Comparison of ENCODE assay signal across 10 mouse cellular contexts in genomic region chr11:99364412-99364811, GRCm38 (mm10). TPM values are rescaled to one million over a fixed set of nuclear protein-coding genes. Genes with fewer than 3 reads are reported as not detected.
DNase-seq lines count a peak whose midpoint lies in the region; ATAC-seq and TF ChIP-seq lines count a peak whose summit lies in the region.
"Had no signal": no experiment of that assay in that cellular context is flagged by ENCODE, and none has a peak within 500 bp of the region (broad histone marks: within the 10 kb centered on the region; RNA-seq: fewer than 3 reads in every experiment).

No protein-coding gene starts in this region.

- TF ChIP-seq CTCF in heart, postnatal 0 days (IDR thresholded peaks at IDR 0.05; ENCODE audit: low read depth), result peak; percentile 63

- no peaks in the 10 kb centered on the region for H3K4me1 ChIP-seq in heart, postnatal 0 days (ENCODE audit: control insufficient read depth, insufficient read depth)
- H3K4me1 ChIP-seq in heart, embryonic 12.5 days (replicated peaks), result no peaks in the 10 kb centered on the region

- H3K9ac ChIP-seq in heart, postnatal 0 days (replicated peaks; ENCODE audit: low read depth, low read length), result no peak overlapping the region
- no peak overlapping the region for H3K9ac ChIP-seq in heart, embryonic 12.5 days

- H3K27ac ChIP-seq in heart, postnatal 0 days (ENCODE audit: low read depth), result no peak overlapping the region
- H3K27ac ChIP-seq in heart, embryonic 12.5 days (ENCODE audit: poor library complexity, severe bottlenecking), result no peak overlapping the region

- no peaks in the 10 kb centered on the region for H3K36me3 ChIP-seq in heart, postnatal 0 days (replicated peaks; ENCODE audit: control insufficient read depth, insufficient read depth, low read length)
- no peaks in the 10 kb centered on the region for H3K36me3 ChIP-seq in heart, embryonic 12.5 days

- no peaks in the 10 kb centered on the region for H3K27me3 ChIP-seq in heart, postnatal 0 days (ENCODE audit: control insufficient read depth, insufficient read depth, low read length)
- peaks cover 12% of the 10 kb centered on the region for H3K27me3 ChIP-seq in heart, embryonic 12.5 days (replicated peaks)

- ATAC-seq in heart, postnatal 0 days (ENCODE audit: insufficient read depth, low read depth), result no peak
- ATAC-seq in heart, embryonic 12.5 days (ENCODE audit: insufficient number of reproducible peaks, low FRiP score), result no peak

- WGBS in heart, postnatal 0 days, result 24% methylated on average over 9 of the region's 9 CpGs
- WGBS in heart, embryonic 12.5 days, result 22% methylated on average over 9 of the region's 9 CpGs

- no peaks in the 10 kb centered on the region for H3K9me3 ChIP-seq in heart, postnatal 0 days (replicated peaks; ENCODE audit: control insufficient read depth, low read length)
- no peaks in the 10 kb centered on the region for H3K9me3 ChIP-seq in heart, embryonic 12.5 days (replicated peaks)

- DNase-seq in heart, postnatal 0 days (ENCODE audit: low spot score), result peak; percentile 13
- DNase-seq in thymus, postnatal 0 days (ENCODE audit: low spot score), result peak; percentile 37
- DNase-seq in thymus, postnatal 14 days, result no peak
- DNase-seq in cerebellum, adult 8-10 months, result peak; percentile 19
- peak; percentile 38 for DNase-seq in layer of hippocampus, adult 9-10 months (ENCODE audit: low spot score)
- DNase-seq in retina, postnatal 1 day, result peak; percentile 74
- no peak for DNase-seq in gastrocnemius, adult 18-20 months (ENCODE audit: low spot score)

- no peak for TF ChIP-seq EP300 in heart, postnatal 0 days (IDR thresholded peaks at IDR 0.05; ENCODE audit: low read depth)

- H3K4me2 ChIP-seq in heart, postnatal 0 days (ENCODE audit: low read depth, low read length), result no peak overlapping the region
- no peak overlapping the region for H3K4me2 ChIP-seq in heart, embryonic 12.5 days

- H3K4me3 ChIP-seq in heart, postnatal 0 days (ENCODE audit: low read depth, low read length), result no peak overlapping the region
- H3K4me3 ChIP-seq in heart, embryonic 12.5 days, result no peak overlapping the region

RNA-seq across cellular contexts. Expression of gene Krt28, which starts 10.3 kb away (rescaled TPM):
- 3.1 TPM in 1 of 2 replicates, not detected in the other for total RNA-seq in heart, postnatal 0 days (2014; rRNA removed; ENCODE audit: low replicate concordance)
- 0.10 and 0.14 TPM in 2 replicates for polyA plus RNA-seq in heart, postnatal 0 days (2015; fragmentation: Nextera tagmentation; extraction: Ambion mirVana)
- 0.12 and 0.20 TPM in 2 replicates for polyA plus RNA-seq in heart, embryonic 12.5 days (2016; fragmentation: Nextera tagmentation; extraction: Ambion mirVana)
- polyA plus RNA-seq in thymus, postnatal 0 days (2015; fragmentation: Nextera tagmentation; extraction: Ambion mirVana), result 0.27 and 0.30 TPM in 2 replicates
- total RNA-seq in gastrocnemius, adult 18-20 months (2021), result not detected

RNA-seq across cellular contexts. Expression of gene Krt27, which starts 13.5 kb away (rescaled TPM):
- not detected in 2 replicates for total RNA-seq in heart, postnatal 0 days (2014; rRNA removed; ENCODE audit: low replicate concordance)
- not detected in 2 replicates for polyA plus RNA-seq in heart, postnatal 0 days (2015; fragmentation: Nextera tagmentation; extraction: Ambion mirVana)
- 0.12 TPM in 1 of 2 replicates, not detected in the other for polyA plus RNA-seq in heart, embryonic 12.5 days (2016; fragmentation: Nextera tagmentation; extraction: Ambion mirVana)
- 0.09 and 0.23 TPM in 2 replicates for polyA plus RNA-seq in thymus, postnatal 0 days (2015; fragmentation: Nextera tagmentation; extraction: Ambion mirVana)
- total RNA-seq in gastrocnemius, adult 18-20 months (2021), result not detected
- total RNA-seq: layer of hippocampus, adult 8-10 months had no signal
- polyA plus RNA-seq: neural tube, embryonic 14.5 days had no signal

RNA-seq across cellular contexts. Expression of gene Krt10, which starts 24.8 kb away (rescaled TPM):
- total RNA-seq in heart, postnatal 0 days (2014; rRNA removed; ENCODE audit: low replicate concordance), result 0.31 and 0.84 TPM in 2 replicates
- polyA plus RNA-seq in heart, postnatal 0 days (2015; fragmentation: Nextera tagmentation; extraction: Ambion mirVana), result 20.4 and 22.6 TPM in 2 replicates
- 16.6 and 18.8 TPM in 2 replicates for polyA plus RNA-seq in heart, embryonic 12.5 days (2016; fragmentation: Nextera tagmentation; extraction: Ambion mirVana)
- polyA plus RNA-seq in thymus, postnatal 0 days (2015; fragmentation: Nextera tagmentation; extraction: Ambion mirVana), result 44.9 and 47.3 TPM in 2 replicates
- total RNA-seq in gastrocnemius, adult 18-20 months (2021), result 1 to 10 TPM; 2.6 to 3.1 TPM

RNA-seq across cellular contexts. Expression of gene Krt26, which starts 26.6 kb away (rescaled TPM):
- total RNA-seq in heart, postnatal 0 days (2014; rRNA removed; ENCODE audit: low replicate concordance), result not detected in 2 replicates
- polyA plus RNA-seq in heart, postnatal 0 days (2015; fragmentation: Nextera tagmentation; extraction: Ambion mirVana), result not detected in 2 replicates
- not detected in 2 replicates for polyA plus RNA-seq in heart, embryonic 12.5 days (2016; fragmentation: Nextera tagmentation; extraction: Ambion mirVana)
- not detected in 2 replicates for polyA plus RNA-seq in thymus, postnatal 0 days (2015; fragmentation: Nextera tagmentation; extraction: Ambion mirVana)
- total RNA-seq in gastrocnemius, adult 18-20 months (2021), result not detected
- total RNA-seq: layer of hippocampus, adult 8-10 months had no signal

RNA-seq across cellular contexts. Expression of gene Krt25, which starts 41.7 kb away (rescaled TPM):
- not detected in 2 replicates for total RNA-seq in heart, postnatal 0 days (2014; rRNA removed; ENCODE audit: low replicate concordance)
- polyA plus RNA-seq in heart, postnatal 0 days (2015; fragmentation: Nextera tagmentation; extraction: Ambion mirVana), result 0.07 and 0.12 TPM in 2 replicates
- polyA plus RNA-seq in heart, embryonic 12.5 days (2016; fragmentation: Nextera tagmentation; extraction: Ambion mirVana), result not detected in 2 replicates
- 0.35 and 0.39 TPM in 2 replicates for polyA plus RNA-seq in thymus, postnatal 0 days (2015; fragmentation: Nextera tagmentation; extraction: Ambion mirVana)
- total RNA-seq in gastrocnemius, adult 18-20 months (2021), result under 1 TPM in 1 of 2 experiments, not detected in 1; 0.18 TPM
- total RNA-seq: layer of hippocampus, adult 8-10 months had no signal

Comparison
In these comparisons a context has a peak if more than half of its experiments do, and no peak if none do; other contexts are left out.
1. DNase-seq: peak in heart, postnatal 0 days (single experiment), thymus, postnatal 0 days (single experiment), cerebellum, adult 8-10 months (single experiment), layer of hippocampus, adult 9-10 months (single experiment) and retina, postnatal 1 day (single experiment); none in thymus, postnatal 14 days (single experiment) and gastrocnemius, adult 18-20 months (single experiment).